ENCODE assay signal across 22 mouse cellular contexts in the genomic region with DNA sequence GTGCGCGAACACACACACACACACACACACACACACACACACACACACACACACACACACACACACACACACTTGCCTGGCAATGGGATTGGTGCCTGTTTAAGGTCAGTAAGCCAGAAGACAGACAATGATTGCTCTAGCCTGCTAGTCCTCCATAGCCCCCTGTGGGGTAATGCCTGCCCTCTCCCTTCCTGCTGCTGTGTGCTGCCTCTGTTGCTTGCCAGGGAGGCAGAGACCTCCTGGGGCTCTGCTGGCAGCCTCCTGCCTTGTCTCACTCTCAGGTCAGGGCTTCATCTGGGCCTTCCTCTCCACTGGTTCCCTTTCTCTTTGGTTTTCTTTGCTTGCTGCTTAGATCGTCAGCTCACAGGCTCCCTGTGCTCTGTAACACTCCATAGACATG.
DNase-seq lines count a peak whose midpoint lies in the region; ATAC-seq lines count a peak whose summit lies in the region.
"Had no signal": no experiment of that assay in that cellular context is flagged by ENCODE, and none has a peak within 500 bp of the region (broad histone marks: within the 10 kb centered on the region; RNA-seq: fewer than 3 reads in every experiment).

No protein-coding gene starts in this region.

- H3K9ac ChIP-seq in hindbrain, embryonic 14.5 days, result no peak overlapping the region
- H3K9ac ChIP-seq: embryonic facial prominence, embryonic 15.5 days; forebrain, embryonic 13.5 days; limb, embryonic 13.5 days; lung, embryonic 15.5 days; neural tube, embryonic 12.5 days had no signal

- no peaks in the 10 kb centered on the region for H3K36me3 ChIP-seq in hindbrain, embryonic 14.5 days (replicated peaks; ENCODE audit: control insufficient read depth, insufficient read depth)
- no peaks in the 10 kb centered on the region for H3K36me3 ChIP-seq in hindbrain, embryonic 10.5 days
- H3K36me3 ChIP-seq: embryonic facial prominence, embryonic 15.5 days; limb, embryonic 13.5 days; lung, embryonic 15.5 days; midbrain, embryonic 10.5 days; neural tube, embryonic 12.5 days had no signal

- H3K4me1 ChIP-seq in hindbrain, embryonic 14.5 days (replicated peaks; ENCODE audit: control insufficient read depth, insufficient read depth, low read length), result peaks cover 4% of the 10 kb centered on the region; the same call in 1 of the 2 replicates
- peaks cover 33% of the 10 kb centered on the region for H3K4me1 ChIP-seq in hindbrain, embryonic 10.5 days (replicated peaks)
- H3K4me1 ChIP-seq: embryonic facial prominence, embryonic 15.5 days; forebrain, embryonic 13.5 days had no signal

- 70% methylated on average over 3 of the region's 3 CpGs for WGBS in hindbrain, embryonic 14.5 days
- WGBS in hindbrain, embryonic 10.5 days, result 70% methylated on average over 3 of the region's 3 CpGs

- peak; percentile 62; the same call in 1 of the 2 replicates for ATAC-seq in hindbrain, embryonic 14.5 days (ENCODE audit: low FRiP score)
- ATAC-seq: forebrain, embryonic 13.5 days; intestine, postnatal 0 days; midbrain, embryonic 16.5 days had no signal

- no peak overlapping the region for H3K4me2 ChIP-seq in hindbrain, embryonic 14.5 days (replicated peaks)
- H3K4me2 ChIP-seq: embryonic facial prominence, embryonic 15.5 days; forebrain, embryonic 13.5 days; limb, embryonic 13.5 days; liver, embryonic 11.5 days; lung, embryonic 15.5 days; neural tube, embryonic 12.5 days had no signal

- DNase-seq in cerebellum, adult 9-11 months, result peak; percentile 20
- DNase-seq in cerebellum, postnatal 4 days (ENCODE audit: low spot score in 2 of 2), result no peak
- DNase-seq in hindbrain, embryonic 14.5 days (ENCODE audit: low spot score), result no peak
- DNase-seq in hindbrain, embryonic 10.5 days (ENCODE audit: low spot score), result no peak
- peak; percentile 41 for DNase-seq in retina, postnatal 1 day
- no peak for DNase-seq in retina, embryonic 14.5 days (ENCODE audit: low spot score)
- no peak for DNase-seq in T-cell, adult 2 months (ENCODE audit: low spot score)
- DNase-seq: adrenal gland, postnatal 25 days; gastrocnemius, postnatal 14 days; heart, postnatal 14 days; kidney, adult 9 months; kidney, postnatal 10 days had no signal

- no peak overlapping the region for H3K27ac ChIP-seq in hindbrain, embryonic 14.5 days
- H3K27ac ChIP-seq in hindbrain, embryonic 10.5 days, result no peak overlapping the region
- H3K27ac ChIP-seq: embryonic facial prominence, embryonic 15.5 days; forebrain, embryonic 13.5 days; limb, embryonic 13.5 days; lung, embryonic 15.5 days; midbrain, embryonic 10.5 days; neural tube, embryonic 12.5 days had no signal

- no peaks in the 10 kb centered on the region for H3K9me3 ChIP-seq in hindbrain, embryonic 14.5 days (ENCODE audit: control insufficient read depth, low read length)
- no peaks in the 10 kb centered on the region for H3K9me3 ChIP-seq in hindbrain, embryonic 10.5 days
- H3K9me3 ChIP-seq: embryonic facial prominence, embryonic 15.5 days; forebrain, embryonic 13.5 days; limb, embryonic 13.5 days; lung, embryonic 15.5 days; midbrain, embryonic 10.5 days; neural tube, embryonic 12.5 days had no signal

- no peak overlapping the region for H3K4me3 ChIP-seq in hindbrain, embryonic 14.5 days (replicated peaks; ENCODE audit: low read length)
- H3K4me3 ChIP-seq in hindbrain, embryonic 10.5 days, result no peak overlapping the region
- H3K4me3 ChIP-seq: embryonic facial prominence, embryonic 15.5 days; forebrain, embryonic 13.5 days; limb, embryonic 13.5 days; lung, embryonic 15.5 days; midbrain, embryonic 10.5 days; myocyte; neural tube, embryonic 12.5 days had no signal

- H3K27me3 ChIP-seq in hindbrain, embryonic 14.5 days (ENCODE audit: control insufficient read depth, insufficient read depth, low read length), result no peaks in the 10 kb centered on the region
- H3K27me3 ChIP-seq in hindbrain, embryonic 10.5 days (ENCODE audit: insufficient read depth, poor library complexity, severe bottlenecking), result 0 out of 2 replicates have a peak, but pooled peaks cover 8% of the 10 kb centered on the region
- H3K27me3 ChIP-seq: forebrain, embryonic 13.5 days; lung, embryonic 15.5 days; neural tube, embryonic 12.5 days had no signal

Comparison
In these comparisons a context has a peak if more than half of its experiments do, and no peak if none do; other contexts are left out.
1. DNase-seq: peak in cerebellum, adult 9-11 months (single experiment) and retina, postnatal 1 day (single experiment); none in cerebellum, postnatal 4 days (0 of 2), hindbrain, embryonic 14.5 days (single experiment), hindbrain, embryonic 10.5 days (single experiment), retina, embryonic 14.5 days (single experiment) and T-cell, adult 2 months (single experiment).